Mouse (Mus musculus) heart, embryonic 16.5 days (tissue): Measurements from ENCODE around the gene Ube2r2. TPM values are rescaled to one million over a fixed set of nuclear protein-coding genes. Genes with fewer than 3 reads are reported as not detected.

Source experiments
- ATAC-seq: fragments of 200-750 bp; cut with Nextera tagmentation; replicated peaks from 2 replicates; pipeline ENCODE4 v1.8.0; 2017; ENCODE audit warnings: moderate number of reproducible peaks; ENCODE audit not compliant: insufficient read depth, low FRiP score; ENCODE audit errors: extremely low read depth
- H3K27ac ChIP-seq: fragments of 300-500 bp; sonication (generic); 2 replicates; pipeline ENCODE4 v1.5.1; 2014; ENCODE audit warnings: mild to moderate bottlenecking, low read length, control low read depth, moderate library complexity
- H3K27me3 ChIP-seq: fragments of 300-500 bp; sonication (generic); 2 replicates; pipeline ENCODE4 v1.6.1; 2014; ENCODE audit warnings: low read length, mixed read lengths; ENCODE audit not compliant: control insufficient read depth, insufficient read depth
- H3K36me3 ChIP-seq: fragments of 300-500 bp; sonication (generic); 2 replicates; pipeline ENCODE4 v1.6.1; 2014; ENCODE audit not compliant: control insufficient read depth, insufficient read depth
- H3K4me1 ChIP-seq: fragments of 300-500 bp; sonication (generic); 2 replicates; pipeline ENCODE4 v1.6.1; 2014; ENCODE audit warnings: low read length, mixed read lengths; ENCODE audit not compliant: control insufficient read depth, insufficient read depth
- H3K4me2 ChIP-seq: fragments of 300-500 bp; sonication (generic); 2 replicates; pipeline ENCODE4 v1.6.1; 2014; ENCODE audit warnings: low read depth, mild to moderate bottlenecking, control low read depth, low read length
- H3K4me3 ChIP-seq: fragments of 300-500 bp; sonication (generic); 2 replicates; pipeline ENCODE4 v1.5.1; 2014; ENCODE audit warnings: mild to moderate bottlenecking, control low read depth, low read length
- H3K9ac ChIP-seq: fragments of 300-500 bp; sonication (generic); 2 replicates; pipeline ENCODE4 v1.6.1; 2014; ENCODE audit warnings: low read length, control low read depth
- H3K9me3 ChIP-seq: fragments of 300-500 bp; sonication (generic); replicated peaks from 2 replicates; pipeline ENCODE4 v1.6.1; 2016; ENCODE audit warnings: low read length; ENCODE audit not compliant: control insufficient read depth
- WGBS: fragments of 180-500 bp; shearing (Covaris S2); extraction: QIAGEN DNeasy Blood & Tissue Kit; methylation state at CpG from one replicate; pipeline ENCODE4 v1.1.7; 2014; 5-methylcytosine and 5-hydroxymethylcytosine counted together
- polyA plus RNA-seq: library from polyadenylated mRNA; unstranded; fragments of >200 nt; fragmentation: Nextera tagmentation; extraction: Ambion mirVana; gene quantifications from 2 replicates; pipeline ENCODE4 v1.2.1, GENCODE M21; 2015

The Ube2r2 gene
- polyA plus RNA-seq, 1 experiment from 2014 or later = 69.7 TPM

- no peak for ATAC-seq
- H3K36me3 ChIP-seq = peaks cover 33% of the 10 kb centered on the region
- 85% methylated on average over 2 of the region's 2 CpGs for WGBS
- no peak overlapping the region for H3K4me3 ChIP-seq
- no peaks in the 10 kb centered on the region for H3K4me1 ChIP-seq
- H3K9ac ChIP-seq = no peak overlapping the region
- H3K27ac ChIP-seq = no peak overlapping the region
- no peaks in the 10 kb centered on the region for H3K27me3 ChIP-seq
- no peaks in the 10 kb centered on the region for H3K9me3 ChIP-seq
- H3K4me2 ChIP-seq = no peak overlapping the region
Observed at GRCm38 (mm10) chr4:41189809-41190208, 54.3 kb downstream of the Ube2r2 start.

- no peak for ATAC-seq
- Histone ChIP-seq H3K9me3 (no peaks in the 10 kb centered on the region), H3K27ac (no peak overlapping the region; the same call in 1 of the 2 replicates), H3K4me2 (no peak overlapping the region), H3K27me3 (no peaks in the 10 kb centered on the region), H3K36me3 (peaks cover 42% of the 10 kb centered on the region), H3K9ac (no peak overlapping the region), H3K4me1 (peaks cover 6% of the 10 kb centered on the region), H3K4me3 (no peak overlapping the region)
- 64% methylated on average over 14 of the region's 14 CpGs for WGBS
Observed at GRCm38 (mm10) chr4:41192544-41193512, 57.3 kb downstream of the Ube2r2 start.

- H3K4me2 ChIP-seq = no peak overlapping the region
- no peaks in the 10 kb centered on the region for H3K27me3 ChIP-seq
- no peak overlapping the region for H3K27ac ChIP-seq
- no peaks in the 10 kb centered on the region for H3K9me3 ChIP-seq
- no peak overlapping the region for H3K9ac ChIP-seq
- no peak for ATAC-seq
- WGBS = 86% methylated on average over 15 of the region's 15 CpGs
- H3K36me3 ChIP-seq = peaks cover 54% of the 10 kb centered on the region
- H3K4me3 ChIP-seq = no peak overlapping the region
- peaks cover 6% of the 10 kb centered on the region for H3K4me1 ChIP-seq
Observed at GRCm38 (mm10) chr4:41195328-41195727, 59.8 kb downstream of the Ube2r2 start.

GRCm38 (mm10) chr4:41196861-41197610 is 61.5 kb downstream of the Ube2r2 start:
- 32% methylated on average over 3 of the region's 3 CpGs for WGBS
- Histone ChIP-seq H3K27me3 (no peaks in the 10 kb centered on the region), H3K9me3 (no peaks in the 10 kb centered on the region), H3K4me3 (no peak overlapping the region), H3K4me2 (no peak overlapping the region), H3K36me3 (peaks cover 60% of the 10 kb centered on the region), H3K4me1 (peaks cover 6% of the 10 kb centered on the region), H3K9ac (no peak overlapping the region), H3K27ac (peak overlapping the region; percentile 28)
- ATAC-seq = 0 out of 2 replicates have a peak, but pooled peaks have one; percentile 29

- no peaks in the 10 kb centered on the region for H3K9me3 ChIP-seq
- H3K36me3 ChIP-seq = peaks cover 79% of the 10 kb centered on the region
- no peak overlapping the region for H3K4me2 ChIP-seq
- no peak overlapping the region for H3K27ac ChIP-seq
- no peaks in the 10 kb centered on the region for H3K27me3 ChIP-seq
- no peak overlapping the region for H3K4me3 ChIP-seq
- no peak for ATAC-seq
- 88% methylated on average over 8 of the region's 8 CpGs for WGBS
- H3K4me1 ChIP-seq = peaks cover 3% of the 10 kb centered on the region
- no peak overlapping the region for H3K9ac ChIP-seq
Observed at GRCm38 (mm10) chr4:41202135-41202534, 66.6 kb downstream of the Ube2r2 start.

GRCm38 (mm10) chr4:41205751-41206150 is 70.2 kb downstream of the Ube2r2 start:
- H3K27me3 ChIP-seq = no peaks in the 10 kb centered on the region
- 80% methylated on average over 8 of the region's 8 CpGs for WGBS
- no peak for ATAC-seq

GRCm38 (mm10) chr4:41208050-41208449 is 72.5 kb downstream of the Ube2r2 start:
- H3K4me2 ChIP-seq = no peak overlapping the region
- no peak overlapping the region for H3K27ac ChIP-seq
- no peaks in the 10 kb centered on the region for H3K9me3 ChIP-seq
- WGBS = 75% methylated on average over 4 of the region's 4 CpGs
- ATAC-seq = no peak
- H3K9ac ChIP-seq = no peak overlapping the region
- no peaks in the 10 kb centered on the region for H3K27me3 ChIP-seq
- H3K36me3 ChIP-seq = peaks cover 78% of the 10 kb centered on the region
- H3K4me1 ChIP-seq = no peaks in the 10 kb centered on the region
- no peak overlapping the region for H3K4me3 ChIP-seq

More at GRCm38 (mm10) chr4:41205751-41206150, 70.2 kb downstream of the Ube2r2 start:
- no peaks in the 10 kb centered on the region for H3K9me3 ChIP-seq
- no peak overlapping the region for H3K4me2 ChIP-seq
- H3K4me3 ChIP-seq = no peak overlapping the region
- H3K36me3 ChIP-seq = peaks cover 82% of the 10 kb centered on the region
- H3K9ac ChIP-seq = no peak overlapping the region
- H3K4me1 ChIP-seq = no peaks in the 10 kb centered on the region
- no peak overlapping the region for H3K27ac ChIP-seq

GRCm38 (mm10) chr4:41225412-41225811 is 89.9 kb downstream of the Ube2r2 start:
- Histone ChIP-seq H3K36me3 (peaks cover 69% of the 10 kb centered on the region), H3K9ac (no peak overlapping the region), H3K4me1 (no peaks in the 10 kb centered on the region), H3K9me3 (no peaks in the 10 kb centered on the region), H3K4me3 (no peak overlapping the region), H3K4me2 (no peak overlapping the region), H3K27ac (no peak overlapping the region), H3K27me3 (no peaks in the 10 kb centered on the region)
- no peak for ATAC-seq
- WGBS = 81% methylated on average over 1 of the region's 1 CpGs

GRCm38 (mm10) chr4:41226351-41226750 is 90.8 kb downstream of the Ube2r2 start:
- Histone ChIP-seq H3K36me3 (peaks cover 71% of the 10 kb centered on the region), H3K4me3 (no peak overlapping the region), H3K27ac (no peak overlapping the region), H3K9me3 (no peaks in the 10 kb centered on the region), H3K4me1 (no peaks in the 10 kb centered on the region), H3K9ac (no peak overlapping the region), H3K27me3 (no peaks in the 10 kb centered on the region), H3K4me2 (no peak overlapping the region)
- WGBS = 79% methylated on average over 3 of the region's 3 CpGs
- no peak for ATAC-seq
